Mouse (Mus musculus) right cerebral cortex, postnatal 25 days (tissue): ENCODE measurements at regions not wholly inside any gene's neighbourhood (a gene's known extent, or its start where the extent isn't known, plus 50 kb on each side); places are given as distances from the start of the nearest gene placed in this dataset.

Source experiments
- DNase-seq: peaks from one replicate; pipeline ENCODE4 v3.0.0; 2022

- no peak for DNase-seq
Observed at GRCm38 (mm10) chr19:15796466-15796865, 150.7 kb downstream of the Psat1 start.

GRCm38 (mm10) chr19:15791942-15792341, 155.2 kb downstream of the Psat1 start:
- DNase-seq = no peak

GRCm38 (mm10) chr19:15791264-15791913, 155.7 kb downstream of the Psat1 start:
- no peak for DNase-seq

- no peak for DNase-seq
Observed at GRCm38 (mm10) chr19:15790620-15791263, 156.4 kb downstream of the Psat1 start.

GRCm38 (mm10) chr19:15789741-15790140, 157.4 kb downstream of the Psat1 start:
- DNase-seq = no peak

- DNase-seq = no peak
Observed at GRCm38 (mm10) chr19:15784644-15785043, 162.5 kb downstream of the Psat1 start.

GRCm38 (mm10) chr19:15769651-15770050, 177.5 kb downstream of the Psat1 start:
- no peak for DNase-seq

GRCm38 (mm10) chr19:15761086-15761485, 186.1 kb downstream of the Psat1 start:
- DNase-seq = no peak

GRCm38 (mm10) chr19:15745026-15745777, 201.9 kb downstream of the Psat1 start:
- no peak for DNase-seq

GRCm38 (mm10) chr19:15736200-15736599, 210.9 kb downstream of the Psat1 start:
- DNase-seq = no peak

- DNase-seq = no peak
Observed at GRCm38 (mm10) chr19:15726785-15727406, 220.2 kb downstream of the Psat1 start.

- no peak for DNase-seq
Observed at GRCm38 (mm10) chr19:15692379-15693023, 254.6 kb downstream of the Psat1 start.

GRCm38 (mm10) chr19:15669996-15670395, 277.1 kb downstream of the Psat1 start:
- DNase-seq = no peak

GRCm38 (mm10) chr19:15669541-15669940, 277.6 kb downstream of the Psat1 start:
- no peak for DNase-seq

- no peak for DNase-seq
Observed at GRCm38 (mm10) chr19:15668624-15669016, 278.5 kb downstream of the Psat1 start.

GRCm38 (mm10) chr19:15667889-15668623, 279.1 kb downstream of the Psat1 start:
- peak; percentile 12 for DNase-seq

GRCm38 (mm10) chr19:15663659-15664255, 283.4 kb downstream of the Psat1 start:
- no peak for DNase-seq

- DNase-seq = no peak
Observed at GRCm38 (mm10) chr19:15658611-15659010, 288.5 kb downstream of the Psat1 start.

- DNase-seq = no peak
Observed at GRCm38 (mm10) chr19:15657846-15658245, 289.3 kb downstream of the Psat1 start.

GRCm38 (mm10) chr19:15649368-15649767, 297.8 kb downstream of the Psat1 start:
- no peak for DNase-seq

- DNase-seq = no peak
Observed at GRCm38 (mm10) chr19:15647313-15647712, 299.8 kb downstream of the Psat1 start.

GRCm38 (mm10) chr19:15644786-15645185, 302.4 kb downstream of the Psat1 start:
- peak; percentile 10 for DNase-seq
